Mouse (Mus musculus) C2C12 (cell line): Measurements from ENCODE around the gene Sypl.

Experiments
- CEBPB ChIP-seq: IDR thresholded peaks from one replicate; pipeline ENCODE4 v1.6.1; 2011; ENCODE audit warnings: low read depth, mild to moderate bottlenecking, control low read depth, moderate library complexity
- CTCF ChIP-seq: IDR thresholded peaks from one replicate; pipeline ENCODE4 v1.5.1; 2011; ENCODE audit not compliant: control insufficient read depth, insufficient read depth, insufficient read length
- MAX ChIP-seq: IDR thresholded peaks from one replicate; pipeline ENCODE4 v1.6.1; 2011; ENCODE audit warnings: mild to moderate bottlenecking, control low read depth
- MYOD1 ChIP-seq: IDR thresholded peaks from one replicate; pipeline ENCODE4 v1.6.1; 2011; ENCODE audit warnings: low read depth; ENCODE audit not compliant: control insufficient read depth, insufficient read length

DNA sequence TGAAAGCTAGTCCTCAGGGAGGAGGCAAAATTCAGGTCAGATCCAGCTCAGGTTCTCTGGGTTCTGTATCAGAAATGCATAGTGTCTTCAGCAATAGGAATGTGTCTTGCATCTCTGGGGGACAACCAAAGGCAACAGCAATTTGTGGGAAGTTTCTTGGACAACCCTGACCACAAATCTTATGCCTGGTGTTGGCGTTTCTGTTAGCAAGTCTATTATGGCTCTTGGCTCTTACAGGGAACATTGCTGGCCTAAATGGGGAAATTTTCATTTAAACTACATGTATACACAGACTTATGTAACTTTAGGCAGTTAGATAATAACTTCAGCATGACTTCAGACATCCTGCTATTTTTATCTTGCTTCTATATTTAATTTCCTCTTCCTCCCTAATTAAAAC is 18.6 kb downstream of the Sypl start:
- no peak for TF ChIP-seq CTCF
- no peak for TF ChIP-seq MAX
- no peak for TF ChIP-seq MYOD1
- TF ChIP-seq CEBPB: no peak
